Mouse (Mus musculus): ENCODE measurements around the gene Ttc9.

Ttc9 gene

GRCm38 (mm10) chr12:81630915-81631660 lies at the start of gene Ttc9:
Gene Ttc9 (plus strand): TSS chr12:81631249.
- peak; percentile 71 for DNase-seq

GRCm38 (mm10) chr12:81594902-81595671 lies 36.0 kb upstream of the Ttc9 start, which contains the start of gene Med6:
Gene Med6 (minus strand): TSS chr12:81595008.
- DNase-seq = peak; percentile 89

GRCm38 (mm10) chr12:81596547-81597262 lies 34.3 kb upstream of the Ttc9 start:
- DNase-seq = no peak

- DNase-seq = no peak
These were observed 25.9 kb upstream of the Ttc9 start for GRCm38 (mm10) chr12:81604995-81605784.

- no peak for DNase-seq
These were observed 21.6 kb upstream of the Ttc9 start for GRCm38 (mm10) chr12:81609445-81609844.

- no peak for DNase-seq
These were observed 15.2 kb upstream of the Ttc9 start for GRCm38 (mm10) chr12:81615807-81616206.

GRCm38 (mm10) chr12:81616980-81617379 lies 14.1 kb upstream of the Ttc9 start:
- DNase-seq = peak; percentile 52

GRCm38 (mm10) chr12:81619302-81619701 lies 11.7 kb upstream of the Ttc9 start:
- peak; percentile 63 for DNase-seq

GRCm38 (mm10) chr12:81623377-81623776 lies 7.7 kb upstream of the Ttc9 start:
- no peak for DNase-seq

- no peak for DNase-seq
These were observed 4.7 kb upstream of the Ttc9 start for GRCm38 (mm10) chr12:81626226-81626861.

- DNase-seq = no peak
These were observed 3.6 kb upstream of the Ttc9 start for GRCm38 (mm10) chr12:81627426-81627825.

- DNase-seq = no peak
These were observed 3.0 kb upstream of the Ttc9 start for GRCm38 (mm10) chr12:81628091-81628490.

GRCm38 (mm10) chr12:81630520-81630914 lies 532 bp upstream of the Ttc9 start:
- peak; percentile 76 for DNase-seq

- peak; percentile 62 for DNase-seq
These were observed 782 bp downstream of the Ttc9 start for GRCm38 (mm10) chr12:81631661-81632401.

- no peak for DNase-seq
These were observed 2.2 kb downstream of the Ttc9 start for GRCm38 (mm10) chr12:81633246-81633645.

- DNase-seq = no peak
These were observed 9.6 kb downstream of the Ttc9 start for GRCm38 (mm10) chr12:81640656-81641055.

GRCm38 (mm10) chr12:81642361-81643082 lies 11.5 kb downstream of the Ttc9 start:
- DNase-seq = no peak

GRCm38 (mm10) chr12:81646811-81647210 lies 15.8 kb downstream of the Ttc9 start:
- no peak for DNase-seq

GRCm38 (mm10) chr12:81653344-81653743 lies 22.3 kb downstream of the Ttc9 start:
- no peak for DNase-seq

GRCm38 (mm10) chr12:81657321-81657720 lies 26.3 kb downstream of the Ttc9 start:
- DNase-seq = no peak

- DNase-seq = no peak
These were observed 27.0 kb downstream of the Ttc9 start for GRCm38 (mm10) chr12:81658086-81658485.

All from right cerebral cortex, postnatal 25 days (tissue).